Mouse (Mus musculus) adrenal gland, adult 18-20 months (tissue): Measurements from ENCODE around the gene Slc9a3r1. TPM values are rescaled to one million over a fixed set of nuclear protein-coding genes. Genes with fewer than 3 reads are reported as not detected.
A peak's percentile ranks its signal among the peaks of the same experiment; 100 is the strongest.

Experiments
- DNase-seq, 2 experiments: peaks; one replicate each; pipeline ENCODE4 v3.0.0; 2021 to 2022; ENCODE audit warnings: low spot score in 2 of 2
- total RNA-seq, 2 experiments: library from RNA; stranded (reverse); gene quantifications; 1 replicate in 1 of 2; 2 replicates in 1 of 2; pipeline ENCODE4 v1.2.3; 2021

Gene Slc9a3r1
- total RNA-seq, 2 experiments from 2014 or later = 17.2 to 19.3 TPM

- DNase-seq = no peak
Observed at GRCm38 (mm10) chr11:115223451-115223850, 60.3 kb downstream of the Slc9a3r1 start.

GRCm38 (mm10) chr11:115223877-115224276, 60.7 kb downstream of the Slc9a3r1 start:
- peak in 1 of 2 experiments; percentile 39 for DNase-seq

GRCm38 (mm10) chr11:115224889-115225288, 61.7 kb downstream of the Slc9a3r1 start:
- DNase-seq = peak; percentile 47 to 56

GRCm38 (mm10) chr11:115225301-115225700, 62.2 kb downstream of the Slc9a3r1 start:
- DNase-seq = no peak

GRCm38 (mm10) chr11:115226811-115227491, 63.8 kb downstream of the Slc9a3r1 start:
- no peak for DNase-seq

GRCm38 (mm10) chr11:115227640-115228039, 64.5 kb downstream of the Slc9a3r1 start:
- no peak for DNase-seq

- no peak for DNase-seq
Observed at GRCm38 (mm10) chr11:115228430-115228829, 65.3 kb downstream of the Slc9a3r1 start.

- no peak for DNase-seq
Observed at GRCm38 (mm10) chr11:115229021-115229930, 66.1 kb downstream of the Slc9a3r1 start.

Other genes with a start within 250 kb of the Slc9a3r1 start
- under 1 TPM; 0.40 to 0.80 TPM for gene Cd300lb, start 229.0 kb upstream of the Slc9a3r1 start, total RNA-seq
- gene Cd300c, start 194.2 kb upstream of the Slc9a3r1 start, total RNA-seq = not detected
- gene Cd300ld, start 173.4 kb upstream of the Slc9a3r1 start, total RNA-seq = 1 to 10 TPM; 1.1 to 2.5 TPM
- 1 to 10 TPM; 5.3 to 8.6 TPM for gene Cd300c2, start 161.5 kb upstream of the Slc9a3r1 start, total RNA-seq
- not detected for gene Cd300ld2, start 147.1 kb upstream of the Slc9a3r1 start, total RNA-seq
- gene Cd300ld4, start 136.3 kb upstream of the Slc9a3r1 start, total RNA-seq = under 1 TPM in 1 of 2 experiments, not detected in 1; 0.74 TPM
- 10 to 100 TPM in 1 of 2 experiments, 1 to 10 TPM in 1; 3.4 to 10.9 TPM for gene Cd300ld5, start 125.6 kb upstream of the Slc9a3r1 start, total RNA-seq
- gene Cd300ld3, start 114.9 kb upstream of the Slc9a3r1 start, total RNA-seq = 10 to 100 TPM in 1 of 2 experiments, 1 to 10 TPM in 1; 8.6 to 10.5 TPM
- under 1 TPM; 0.46 to 0.64 TPM for gene Cd300e, start 101.2 kb upstream of the Slc9a3r1 start, total RNA-seq
- 1 to 10 TPM in 1 of 2 experiments, under 1 TPM in 1; 0.76 to 1.3 TPM for gene Rab37, start 71.9 kb upstream of the Slc9a3r1 start, total RNA-seq
- gene Cd300lf, start 29.3 kb upstream of the Slc9a3r1 start, total RNA-seq = 1 to 10 TPM; 1.3 to 2.5 TPM
- gene Tmem104, start 24.1 kb downstream of the Slc9a3r1 start, total RNA-seq = 10 to 100 TPM; 20.3 to 20.7 TPM
- gene Nat9, start 24.5 kb downstream of the Slc9a3r1 start, total RNA-seq = 10 to 100 TPM; 26.2 to 27.6 TPM
- 10 to 100 TPM in 1 of 2 experiments, 1 to 10 TPM in 1; 2.2 to 10.6 TPM for gene Grin2c, start 103.9 kb downstream of the Slc9a3r1 start, total RNA-seq
- 1,000 to 10,000 TPM; 1,063 to 1,343 TPM for gene Fdxr, start 113.7 kb downstream of the Slc9a3r1 start, total RNA-seq
- 10 to 100 TPM; 43.9 to 59.6 TPM for gene Fads6, start 134.3 kb downstream of the Slc9a3r1 start, total RNA-seq
- not detected for gene Otop2, start 143.8 kb downstream of the Slc9a3r1 start, total RNA-seq
- under 1 TPM; 0.36 to 0.74 TPM for gene Ush1g, start 158.7 kb downstream of the Slc9a3r1 start, total RNA-seq
- gene Otop3, start 171.4 kb downstream of the Slc9a3r1 start, total RNA-seq = not detected
- 10 to 100 TPM; 31.4 to 65.8 TPM for gene Hid1, start 204.4 kb downstream of the Slc9a3r1 start, total RNA-seq
- gene Cdr2l, start 218.6 kb downstream of the Slc9a3r1 start, total RNA-seq = 100 to 1,000 TPM; 159 to 181 TPM
- gene Mrpl58, start 240.4 kb downstream of the Slc9a3r1 start, total RNA-seq = 100 to 1,000 TPM; 133 to 137 TPM